Mouse (Mus musculus): Measurements from ENCODE around the gene Hnrnpdl.
A peak's percentile ranks its signal among the peaks of the same experiment; 100 is the strongest.

Hnrnpdl gene

DNA sequence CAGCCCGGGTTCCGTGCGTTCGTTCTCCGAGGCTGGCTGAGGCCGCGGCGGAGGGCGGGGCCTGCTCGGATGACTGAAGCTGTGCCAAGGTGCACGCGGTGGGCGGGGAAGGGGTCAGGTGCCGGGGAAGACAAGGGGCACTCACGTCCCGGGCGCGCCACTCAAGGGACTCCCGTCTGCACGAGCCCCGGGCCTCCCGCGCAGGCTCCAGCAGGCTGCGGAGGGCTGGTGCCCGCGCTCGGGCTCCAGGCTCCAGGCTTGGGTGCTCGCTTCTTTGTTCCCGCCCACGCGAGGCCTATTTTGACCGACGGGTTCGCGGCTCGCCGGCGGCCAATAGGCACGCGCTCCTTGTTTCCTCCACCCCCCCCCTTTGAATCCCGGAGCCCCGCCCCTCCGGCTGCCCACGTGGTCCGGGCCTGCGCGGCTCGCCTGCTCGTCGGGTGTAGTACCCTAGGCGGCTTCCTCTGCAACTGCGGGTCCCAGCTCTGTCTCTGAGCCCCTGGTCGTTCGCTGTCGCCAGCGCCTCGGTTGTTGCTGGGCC lies at the start of gene Hnrnpdl, which contains the start of gene Enoph1:
Gene Hnrnpdl (minus strand): TSS at position 63 of the 541 bp plus-strand sequence.
Gene Enoph1 (plus strand): TSS at position 384 of the 541 bp plus-strand sequence.
- peak; percentile 88 to 94 for DNase-seq (ENCODE audit: low spot score in 2 of 2)

DNA sequence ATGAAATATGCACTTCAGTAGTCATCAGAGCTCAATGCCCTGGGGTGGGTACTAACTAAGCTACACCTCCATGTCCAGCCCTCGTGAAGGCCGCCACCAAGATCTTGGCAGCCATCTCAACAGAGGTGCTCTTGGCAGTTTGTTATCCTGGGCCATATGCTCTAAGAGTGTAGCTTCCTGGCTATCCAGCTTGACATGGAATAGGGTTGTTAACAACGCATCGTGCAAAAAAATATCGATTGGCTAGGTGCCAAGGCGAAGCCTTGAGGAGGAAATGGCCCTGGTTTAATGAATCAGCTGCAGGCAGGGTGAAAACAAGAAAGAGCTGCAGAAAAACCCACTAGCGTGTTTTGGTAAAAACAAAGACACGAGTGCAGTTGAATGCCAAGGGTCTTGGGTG lies 45.6 kb upstream of the Hnrnpdl start:
- no peak for DNase-seq (ENCODE audit: low spot score in 2 of 2)

DNA sequence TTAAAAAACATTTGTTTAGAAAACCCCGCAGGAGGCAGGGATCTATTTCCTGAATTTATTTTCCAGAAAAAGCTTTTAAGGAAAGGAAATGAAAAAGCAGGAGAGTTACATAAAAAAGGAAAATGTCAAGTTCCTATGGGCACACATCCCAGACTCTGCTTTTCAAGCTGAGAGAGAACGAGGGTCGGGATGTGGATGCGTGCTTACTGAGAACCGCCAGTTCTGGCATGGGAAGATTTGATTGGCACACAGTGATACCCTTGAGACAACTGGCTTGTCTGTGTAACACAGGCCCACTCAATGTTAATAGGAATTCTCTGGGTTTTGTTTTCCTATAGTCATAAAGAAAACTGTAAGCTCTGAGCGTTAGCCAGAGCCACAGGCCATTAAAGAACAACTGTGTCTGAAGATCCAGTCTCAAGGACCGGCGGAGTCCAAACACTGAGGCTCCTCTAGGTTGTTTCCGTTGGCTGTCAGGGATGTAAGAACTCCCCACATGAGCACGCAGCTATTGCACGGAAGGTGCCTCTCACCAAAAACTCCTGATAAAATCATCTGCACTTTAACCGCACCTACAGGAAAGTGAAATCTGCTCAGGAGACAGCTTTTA lies 44.6 kb upstream of the Hnrnpdl start:
- no peak for DNase-seq (ENCODE audit: low spot score in 2 of 2)

DNA sequence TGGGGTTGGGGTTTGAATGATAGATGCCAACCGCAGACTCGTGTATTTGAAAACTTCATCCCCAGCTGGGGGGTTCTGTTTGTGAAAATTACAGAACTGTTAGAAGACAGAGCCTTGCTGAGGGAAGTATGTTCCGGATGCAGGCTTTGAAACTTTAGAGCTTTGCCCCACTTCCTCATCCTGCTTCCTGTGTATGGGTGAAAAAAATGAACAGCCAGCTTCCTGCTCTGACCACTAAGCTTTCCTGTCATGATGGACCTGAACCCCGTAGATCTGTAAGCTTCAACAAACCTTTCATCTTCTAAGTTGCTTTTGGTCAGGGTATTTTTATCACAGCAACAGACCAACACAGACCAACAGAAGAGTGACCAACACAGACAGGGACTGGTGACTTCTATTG lies 42.5 kb upstream of the Hnrnpdl start:
- DNase-seq (ENCODE audit: low spot score in 2 of 2) = no peak

DNA sequence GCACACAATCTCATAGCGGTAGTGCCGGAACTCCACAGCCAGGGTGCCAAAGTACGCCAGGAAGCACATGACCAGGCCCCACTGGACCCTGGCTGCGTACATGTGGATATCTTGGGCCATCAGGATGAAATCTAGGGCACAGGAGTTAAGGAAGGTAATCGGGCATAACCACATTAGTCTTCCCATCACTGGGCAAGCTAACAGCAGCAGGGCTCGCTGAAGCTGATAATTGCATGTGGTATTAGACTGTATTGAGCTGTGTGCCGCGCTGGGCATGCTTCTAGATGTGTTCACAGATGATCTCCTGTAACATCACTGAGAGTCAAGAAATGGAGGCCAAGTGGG lies 40.4 kb upstream of the Hnrnpdl start:
- no peak for DNase-seq (ENCODE audit: low spot score in 2 of 2)

DNA sequence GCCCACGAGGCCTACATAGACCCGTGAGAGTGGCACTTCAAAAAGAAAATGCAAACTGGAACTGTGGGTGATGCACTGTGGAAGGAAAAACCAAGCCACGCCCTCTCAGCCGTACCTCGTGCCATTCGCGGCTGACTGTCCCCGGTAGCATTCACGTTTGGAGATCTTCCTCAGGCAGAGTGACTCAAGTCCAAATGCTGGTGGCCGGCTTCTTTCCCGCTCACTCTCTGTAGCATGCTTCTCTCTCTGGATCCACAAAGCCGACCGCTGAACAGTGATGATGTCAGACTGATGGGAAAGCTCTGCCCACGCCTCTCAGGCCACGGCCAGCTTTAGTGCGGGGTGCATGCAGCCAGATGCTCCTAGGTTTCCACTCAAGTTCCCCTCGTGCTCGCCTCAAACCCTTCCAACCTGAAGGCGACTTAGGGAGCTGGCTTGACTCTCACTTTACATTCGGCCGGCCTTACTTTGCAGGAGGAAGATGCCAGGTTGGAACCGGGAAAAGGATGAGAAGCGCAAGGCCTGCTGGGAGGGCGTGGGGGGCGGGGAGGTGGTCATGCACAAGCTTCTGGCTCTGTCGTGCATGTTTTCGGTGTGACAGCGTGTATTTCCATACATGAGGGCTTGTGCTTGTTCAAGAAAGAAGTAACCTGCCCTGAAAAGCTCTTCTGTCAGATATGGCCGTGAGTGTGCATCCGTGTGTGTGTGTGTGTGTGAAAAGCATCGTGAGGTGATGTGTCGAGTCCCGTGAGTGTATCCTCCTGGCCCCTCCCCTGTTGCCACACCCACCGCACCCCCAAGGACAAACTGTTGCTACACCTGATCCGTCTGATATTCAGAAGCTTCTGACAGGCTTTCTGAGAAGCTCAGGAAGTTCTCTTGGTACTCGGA lies 39.8 kb upstream of the Hnrnpdl start:
- DNase-seq (ENCODE audit: low spot score in 2 of 2) = no peak

DNA sequence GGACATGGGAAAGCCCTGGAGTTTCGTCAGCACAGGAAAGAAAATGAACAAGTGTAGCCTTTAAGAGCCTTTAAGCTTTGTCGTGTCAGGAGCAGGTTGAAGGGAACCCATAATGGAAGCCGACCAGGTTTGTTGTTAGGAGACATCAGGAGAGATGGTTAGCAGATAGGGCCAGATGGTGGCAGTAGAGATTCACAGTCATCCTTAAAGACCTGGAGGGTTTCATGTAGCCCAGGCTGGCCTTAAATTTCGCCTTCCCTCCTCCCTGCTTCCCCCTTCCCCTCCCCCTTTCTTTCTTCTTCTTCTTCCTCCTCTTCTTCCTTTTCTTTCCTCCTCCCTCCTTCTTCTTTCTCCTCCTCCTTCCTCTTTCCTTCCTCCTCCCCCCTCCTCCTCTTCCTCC lies 35.1 kb upstream of the Hnrnpdl start:
- no peak for DNase-seq (ENCODE audit: low spot score in 2 of 2)

DNA sequence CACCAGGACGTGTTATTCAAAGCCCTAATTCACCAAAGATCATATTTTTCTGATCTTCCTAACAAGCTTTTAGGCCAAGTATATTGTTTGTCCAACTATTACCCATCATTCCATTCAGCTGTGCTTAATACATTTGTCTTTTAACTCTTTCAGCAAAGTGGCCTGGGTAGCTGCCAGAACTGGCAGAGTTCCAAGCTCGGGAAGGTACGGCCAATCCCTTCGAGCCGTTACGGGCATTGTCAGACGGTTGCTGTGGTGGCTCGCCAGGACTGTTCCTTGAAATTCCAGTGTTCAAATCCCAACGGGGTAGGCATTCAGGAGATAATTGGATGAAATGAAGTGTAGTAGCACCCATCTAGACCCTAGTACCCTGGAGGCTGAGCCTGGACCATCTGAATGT lies 33.1 kb upstream of the Hnrnpdl start:
- no peak for DNase-seq (ENCODE audit: low spot score in 2 of 2)

DNA sequence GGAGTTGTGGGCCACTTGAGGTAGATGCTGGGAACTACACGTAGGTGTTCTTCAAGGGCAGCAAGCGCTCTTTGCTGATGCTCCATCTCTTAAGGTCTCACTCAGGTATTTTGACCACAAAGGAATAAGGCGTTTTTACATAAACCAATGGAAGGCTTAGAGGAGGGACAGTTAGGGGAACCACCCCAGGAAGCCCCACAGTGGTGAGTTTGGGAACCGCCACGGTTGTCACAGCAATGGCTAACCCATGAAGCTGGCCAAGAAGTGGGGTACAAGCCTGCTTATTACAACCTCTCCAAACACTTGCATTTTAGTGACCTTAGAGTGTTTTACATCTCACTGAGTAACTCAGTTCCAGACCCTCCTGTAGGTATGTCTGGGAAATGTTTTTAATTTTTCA lies 32.1 kb upstream of the Hnrnpdl start:
- DNase-seq (ENCODE audit: low spot score in 2 of 2) = no peak

DNA sequence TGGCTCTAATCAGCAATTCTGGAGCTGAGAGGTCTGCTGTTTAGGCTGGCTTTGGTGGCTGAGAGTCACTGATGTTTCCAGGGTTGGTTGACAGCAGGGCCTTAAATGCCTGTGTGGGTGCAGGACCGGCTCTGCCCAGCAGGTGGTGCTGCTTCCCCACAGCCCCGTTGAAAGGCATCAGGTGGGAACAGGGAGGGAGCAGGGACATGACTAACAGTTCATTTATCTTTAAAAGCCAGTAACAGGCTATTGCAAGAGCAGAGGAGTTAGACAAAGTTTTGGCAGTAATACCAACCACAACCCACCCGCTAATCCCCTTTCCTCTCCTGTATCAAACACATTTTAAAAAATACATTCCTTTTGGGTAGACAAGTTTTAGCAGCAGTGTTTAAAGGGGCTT lies 30.8 kb upstream of the Hnrnpdl start:
- DNase-seq (ENCODE audit: low spot score in 2 of 2) = peak; percentile 73 to 91

DNA sequence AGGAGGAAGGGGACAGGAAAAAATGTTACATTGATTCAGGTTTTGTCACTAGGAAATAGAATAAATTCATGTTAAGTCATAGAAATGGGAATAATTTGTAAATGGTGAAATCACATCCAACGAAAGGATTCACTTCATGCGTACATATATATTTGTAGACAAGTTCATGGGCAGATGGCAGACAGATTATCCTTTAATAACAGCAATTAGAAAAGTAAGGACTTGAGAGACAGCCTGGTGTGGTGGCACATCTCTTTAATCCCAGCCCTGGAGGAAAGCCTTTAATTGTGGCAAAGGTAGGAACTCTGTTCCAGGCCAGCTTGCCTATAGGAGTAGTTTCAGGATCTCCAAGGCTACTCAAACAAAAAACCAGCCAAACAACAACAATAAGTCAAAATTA lies 30.1 kb upstream of the Hnrnpdl start:
- DNase-seq (ENCODE audit: low spot score in 2 of 2) = no peak

DNA sequence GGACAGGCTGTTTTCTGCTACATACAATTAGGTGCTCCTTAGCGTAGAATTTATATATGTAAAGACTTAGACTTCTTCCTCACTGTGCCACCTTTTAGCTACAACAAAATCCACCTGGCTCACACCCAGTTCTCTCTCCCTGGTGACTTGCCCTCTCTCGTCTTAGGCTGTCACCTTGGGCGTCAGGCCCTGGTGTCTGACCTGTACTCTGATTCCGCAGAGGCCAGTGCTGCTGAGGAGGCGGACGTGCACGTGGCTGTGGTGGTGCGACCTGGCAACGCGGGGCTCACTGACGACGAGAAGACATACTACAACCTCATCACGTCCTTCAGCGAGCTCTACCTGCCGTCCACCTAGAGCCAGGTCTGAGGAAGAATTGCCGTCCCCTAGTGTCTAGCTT lies 28.1 kb upstream of the Hnrnpdl start:
- no peak for DNase-seq (ENCODE audit: low spot score in 2 of 2)

DNA sequence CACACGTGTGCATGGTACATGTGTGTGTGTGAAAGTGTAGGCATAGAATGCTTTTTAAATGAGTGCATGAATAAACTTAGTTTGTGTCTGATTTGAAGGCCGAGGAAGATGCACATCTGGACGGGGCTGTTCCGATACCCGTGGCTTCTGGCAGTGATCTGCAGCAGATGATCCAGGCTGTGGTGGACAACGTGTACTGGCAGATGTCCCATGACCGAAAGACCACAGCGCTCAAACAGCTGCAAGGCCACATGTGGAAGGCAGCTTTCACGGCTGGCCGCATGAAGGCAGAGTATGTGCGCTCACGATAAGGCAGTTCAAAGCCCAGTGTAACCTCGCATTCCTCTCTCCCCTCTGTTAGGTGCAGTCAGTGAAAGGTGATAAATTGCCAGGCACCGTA lies 21.4 kb upstream of the Hnrnpdl start:
- no peak for DNase-seq (ENCODE audit: low spot score in 2 of 2)

DNA sequence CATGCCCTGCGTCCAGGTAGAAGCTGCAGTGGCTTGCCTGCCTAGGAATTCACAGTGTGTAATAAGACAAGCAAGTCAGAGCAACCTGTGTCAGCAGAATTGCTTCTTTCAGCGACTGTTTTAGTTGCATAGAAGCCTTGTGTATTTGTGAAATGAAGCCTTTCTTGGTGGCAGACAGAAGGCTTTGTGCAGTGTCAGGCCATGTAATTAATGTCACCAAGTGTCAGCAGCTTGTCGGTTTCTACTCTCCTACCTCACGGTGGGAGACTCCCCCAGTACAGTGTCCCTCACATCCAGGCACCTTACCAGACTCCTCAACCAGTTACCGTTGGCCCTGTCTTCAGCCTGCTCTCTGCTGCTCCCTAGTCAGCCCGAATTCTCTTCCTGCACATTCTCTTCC lies 19.9 kb upstream of the Hnrnpdl start:
- DNase-seq (ENCODE audit: low spot score in 2 of 2) = no peak

DNA sequence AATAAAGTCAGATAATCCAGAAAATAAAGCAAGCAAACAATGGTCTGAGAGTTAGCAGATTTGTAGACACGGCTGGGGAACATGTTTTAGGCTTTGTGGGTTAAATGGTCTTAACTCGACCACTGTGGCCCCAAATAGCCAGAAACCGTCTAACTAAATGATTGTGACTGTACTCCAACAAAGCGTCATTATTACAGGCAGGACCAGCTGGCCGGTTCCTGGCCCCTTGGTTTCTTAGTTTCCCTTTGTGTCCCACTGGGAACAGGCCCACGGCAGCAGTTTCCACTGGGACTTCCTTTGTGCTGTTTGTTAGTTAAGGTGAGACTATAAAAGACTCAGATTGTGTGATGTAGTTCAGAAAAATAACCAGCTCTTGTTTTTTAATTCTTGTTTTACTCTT lies 19.3 kb upstream of the Hnrnpdl start:
- no peak for DNase-seq (ENCODE audit: low spot score in 2 of 2)

DNA sequence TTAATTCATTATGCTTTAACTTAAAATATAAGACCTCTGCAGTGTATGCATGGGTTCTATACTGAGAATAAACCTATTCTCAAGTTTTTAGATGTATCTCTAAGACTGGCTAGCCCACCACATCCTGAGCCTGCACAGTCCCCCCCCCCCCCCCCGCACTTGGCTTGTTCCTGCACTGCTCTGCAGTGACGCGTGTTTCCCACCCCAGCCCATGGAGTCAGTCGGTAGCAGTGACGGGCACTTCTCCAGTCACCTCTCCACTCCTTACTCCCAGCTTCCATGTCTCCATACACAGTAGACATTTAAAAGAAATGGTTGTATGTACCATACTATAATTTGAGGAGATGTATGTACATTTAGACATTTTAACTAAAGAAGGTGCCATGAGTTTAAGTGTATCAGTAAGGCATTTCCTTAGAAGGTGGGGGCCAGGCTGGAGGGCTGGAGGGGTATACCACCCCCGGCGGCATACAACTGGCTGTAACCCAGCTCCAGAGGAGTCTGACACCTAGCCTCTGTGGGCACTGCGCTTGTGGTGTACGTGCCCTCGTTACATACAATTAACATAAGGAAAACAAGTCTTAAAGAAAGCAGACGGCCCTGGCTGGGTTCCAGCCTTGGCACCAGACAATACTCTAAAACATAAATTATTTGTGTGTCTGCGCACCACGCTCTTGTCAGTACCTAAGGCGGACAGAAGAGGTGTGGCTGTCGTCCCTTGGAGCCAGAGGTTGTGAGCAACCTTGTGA lies 18.2 kb upstream of the Hnrnpdl start:
- DNase-seq (ENCODE audit: low spot score in 2 of 2) = no peak

DNA sequence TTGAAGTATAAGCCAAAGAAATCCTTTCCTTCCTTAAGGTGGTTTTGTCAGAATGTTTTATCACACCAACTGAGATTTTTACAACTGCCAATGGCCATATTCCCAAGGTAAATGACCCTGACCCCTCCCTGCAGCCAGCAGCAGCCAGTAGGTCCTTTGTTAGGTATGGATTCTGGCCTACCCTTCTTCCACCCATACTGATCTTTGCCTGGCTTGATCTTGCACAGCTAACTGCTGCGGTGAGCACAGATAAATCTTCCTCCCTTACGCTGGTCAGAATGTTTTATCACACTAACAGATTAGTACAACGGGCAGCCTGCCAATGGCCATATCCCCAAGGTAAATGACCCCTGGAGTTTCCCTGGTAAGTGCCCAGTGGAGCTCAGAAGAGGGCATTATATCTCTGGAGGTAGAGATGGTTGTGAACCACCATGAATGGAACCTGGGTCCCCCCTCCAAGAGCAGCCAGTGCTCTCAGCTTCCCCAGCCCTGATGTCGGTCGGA lies 16.5 kb upstream of the Hnrnpdl start:
- no peak for DNase-seq (ENCODE audit: low spot score in 2 of 2)

DNA sequence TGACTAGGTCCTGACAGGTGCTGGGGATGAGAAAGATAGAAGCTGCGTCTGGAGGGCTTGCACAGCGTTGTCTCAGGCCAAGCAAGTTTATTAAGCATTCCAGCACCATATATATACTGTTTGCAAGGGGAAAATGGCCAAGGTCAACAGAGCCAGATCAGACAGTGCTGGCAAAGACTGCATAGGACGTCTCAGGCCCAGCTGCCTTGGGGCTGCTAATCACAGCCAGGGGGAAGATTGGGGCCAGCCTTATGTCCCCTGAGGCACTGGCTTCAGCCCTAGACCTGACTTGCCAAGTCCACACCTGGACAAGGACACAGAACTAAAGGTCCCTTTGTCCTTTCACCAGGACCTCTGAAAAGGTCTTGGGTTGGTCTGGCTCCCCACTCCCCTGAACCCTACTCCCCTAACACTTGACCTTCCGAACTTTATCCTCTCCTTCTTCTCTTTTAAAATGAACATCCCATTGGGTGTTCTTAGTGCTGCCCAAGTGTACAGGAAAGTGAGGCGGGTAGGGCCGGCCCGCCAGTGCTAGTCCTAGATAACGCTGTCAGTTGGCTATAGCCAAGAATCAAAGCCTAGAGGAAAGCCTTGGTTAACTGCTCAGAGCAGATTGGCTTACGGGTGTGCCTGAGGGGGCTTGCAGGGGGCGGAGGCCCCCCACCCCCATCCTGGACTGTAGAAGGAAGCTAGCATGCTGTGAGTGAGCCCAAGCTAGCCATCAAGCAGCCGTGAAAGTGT lies 15.5 kb upstream of the Hnrnpdl start:
- no peak for DNase-seq (ENCODE audit: low spot score in 2 of 2)

DNA sequence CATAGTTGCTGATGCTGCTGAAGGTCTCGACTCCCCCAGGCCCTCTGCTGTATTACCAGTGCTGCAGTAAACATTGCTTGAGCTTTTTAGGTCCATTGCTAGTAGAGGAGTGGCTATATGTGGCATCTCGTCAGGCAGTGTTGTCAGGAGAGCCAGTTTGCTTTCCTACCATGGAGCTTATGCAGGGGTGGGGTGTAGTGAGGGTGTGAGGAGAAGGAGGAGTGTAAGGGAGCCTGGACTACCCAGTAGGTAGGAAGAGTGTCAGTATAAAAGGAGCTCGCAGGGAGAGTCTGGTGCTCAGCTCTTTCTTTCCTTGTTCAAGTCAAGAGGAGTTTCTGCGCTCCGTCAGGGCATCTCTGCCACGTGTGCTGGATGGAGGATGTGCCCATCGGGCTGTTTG lies 13.3 kb upstream of the Hnrnpdl start:
- no peak for DNase-seq (ENCODE audit: low spot score in 2 of 2)

DNA sequence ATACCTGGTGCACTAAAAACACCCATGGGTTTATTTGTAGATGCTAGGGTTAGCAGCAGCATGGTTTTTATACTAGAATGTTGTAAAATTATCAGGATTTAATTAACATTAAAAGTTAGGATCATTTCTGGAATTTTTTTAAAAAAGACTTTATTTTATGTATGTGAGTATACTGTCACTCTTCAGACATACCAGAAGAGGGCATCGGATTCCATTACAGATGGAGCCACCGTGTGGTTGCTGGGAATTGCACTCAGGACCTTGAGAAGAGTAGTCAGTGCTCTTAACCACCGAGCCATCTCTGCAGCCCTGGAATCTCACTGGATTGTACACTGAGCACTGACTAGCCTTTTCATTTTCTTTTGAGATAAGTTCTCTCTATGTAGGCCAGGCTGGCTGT lies 10.4 kb upstream of the Hnrnpdl start:
- no peak for DNase-seq (ENCODE audit: low spot score in 2 of 2)

DNA sequence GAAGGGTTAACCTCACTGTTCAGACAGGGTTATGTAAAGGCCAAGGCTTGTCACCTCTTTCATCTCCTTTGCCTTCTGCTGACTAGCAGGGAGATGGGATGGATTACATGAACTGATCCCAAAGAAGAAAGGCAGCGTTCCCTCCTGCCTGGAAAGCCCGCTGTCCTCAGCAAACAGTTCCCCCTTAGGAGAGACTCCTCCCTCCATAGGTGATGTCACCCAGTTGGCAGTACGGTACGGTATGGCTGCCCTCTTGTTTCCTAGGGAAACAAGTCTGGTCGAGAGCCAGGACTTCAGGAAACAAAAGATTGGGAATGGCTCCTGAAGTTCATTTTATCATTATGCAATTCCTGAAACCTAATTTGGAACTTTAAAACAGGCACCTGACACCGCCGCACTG lies 8.4 kb upstream of the Hnrnpdl start:
- no peak for DNase-seq (ENCODE audit: low spot score in 2 of 2)
